9 mouse cellular contexts compared by ENCODE assay signal in the genomic region with DNA sequence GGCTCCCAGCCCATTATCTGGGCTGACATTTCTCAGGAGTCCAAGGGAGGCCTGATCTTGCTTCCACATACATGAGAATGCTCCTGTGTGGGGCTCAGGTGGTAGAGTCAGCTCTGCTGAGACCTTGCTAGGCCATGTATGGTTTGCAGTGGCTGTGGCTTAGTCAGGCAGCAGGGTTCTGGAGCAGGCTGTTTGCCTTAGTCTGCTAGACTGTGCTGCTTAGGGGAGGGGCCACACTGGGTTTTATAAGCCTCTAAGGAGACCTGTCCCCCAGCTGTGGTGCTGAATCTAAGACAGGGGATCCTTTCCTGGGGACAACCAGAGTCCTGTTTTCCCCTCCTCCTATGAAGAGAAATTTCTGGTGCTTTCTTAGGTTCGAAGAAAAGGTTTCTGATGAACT.
A peak's percentile ranks its signal among the peaks of the same experiment; 100 is the strongest.
DNase-seq lines count a peak whose midpoint lies in the region; ATAC-seq and TF ChIP-seq lines count a peak whose summit lies in the region.
"Had no signal": no experiment of that assay in that cellular context is flagged by ENCODE, and none has a peak within 500 bp of the region (broad histone marks: within the 10 kb centered on the region; RNA-seq: fewer than 3 reads in every experiment).

No protein-coding gene starts in this region.

- 81% methylated on average over 1 of the region's 1 CpGs for WGBS in forebrain, embryonic 15.5 days
- 69% methylated on average over 1 of the region's 1 CpGs for WGBS in forebrain, embryonic 11.5 days
- WGBS in lung, embryonic 16.5 days: 71% methylated on average over 1 of the region's 1 CpGs
- 53% methylated on average over 1 of the region's 1 CpGs for WGBS in lung, adult 2 months
- WGBS in limb, embryonic 12.5 days: 63% methylated on average over 1 of the region's 1 CpGs

- H3K9ac ChIP-seq in forebrain, embryonic 15.5 days (replicated peaks): no peak overlapping the region
- H3K9ac ChIP-seq in forebrain, embryonic 11.5 days (ENCODE audit: low read length): no peak overlapping the region
- no peak overlapping the region for H3K9ac ChIP-seq in lung, embryonic 16.5 days (ENCODE audit: low read length)
- no peak overlapping the region for H3K9ac ChIP-seq in limb, embryonic 12.5 days (replicated peaks)

- TF ChIP-seq CTCF in lung, adult 2 months (IDR thresholded peaks at IDR 0.05; ENCODE audit: insufficient read depth, low read length): no peak

- intact Hi-C loops in left cerebral cortex, postnatal 25 days (cut with DNase I): loop anchor here (5.0 kb wide), 1 partner anchor 180 kb away; no protein-coding TSS in a partner anchor

- H3K27me3 ChIP-seq in forebrain, embryonic 15.5 days: no peaks in the 10 kb centered on the region
- no peaks in the 10 kb centered on the region for H3K27me3 ChIP-seq in forebrain, embryonic 11.5 days (ENCODE audit: control insufficient read depth, insufficient read depth, low read length)
- H3K27me3 ChIP-seq in lung, embryonic 16.5 days (ENCODE audit: control insufficient read depth, insufficient read depth, low read depth, low read length): no peaks in the 10 kb centered on the region
- H3K27me3 ChIP-seq in limb, embryonic 12.5 days: no peaks in the 10 kb centered on the region; the same call in 1 of the 2 replicates

- H3K4me2 ChIP-seq in forebrain, embryonic 15.5 days (replicated peaks): no peak overlapping the region
- no peak overlapping the region for H3K4me2 ChIP-seq in forebrain, embryonic 11.5 days (ENCODE audit: low read depth, low read length, severe bottlenecking)
- H3K4me2 ChIP-seq in lung, embryonic 16.5 days (ENCODE audit: low read depth, low read length): no peak overlapping the region
- no peak overlapping the region for H3K4me2 ChIP-seq in limb, embryonic 12.5 days

- H3K4me3 ChIP-seq in forebrain, embryonic 15.5 days: no peak overlapping the region
- no peak overlapping the region for H3K4me3 ChIP-seq in forebrain, embryonic 11.5 days (ENCODE audit: low read depth, low read length)
- no peak overlapping the region for H3K4me3 ChIP-seq in lung, embryonic 16.5 days (ENCODE audit: low read length)
- H3K4me3 ChIP-seq in lung, adult 2 months (replicated peaks; ENCODE audit: extremely low read depth, low read depth, low read length): no peak overlapping the region
- H3K4me3 ChIP-seq in limb, embryonic 12.5 days (replicated peaks): no peak overlapping the region

- 0 out of 2 replicates have a peak, but pooled peaks have one; percentile 23 for ATAC-seq in forebrain, embryonic 15.5 days (replicated peaks)
- no peak for ATAC-seq in forebrain, embryonic 11.5 days (replicated peaks; ENCODE audit: low FRiP score)
- ATAC-seq in lung, embryonic 16.5 days (ENCODE audit: low read depth): peak; percentile 62
- peak; percentile 66; the same call in 1 of the 2 replicates for ATAC-seq in limb, embryonic 12.5 days (ENCODE audit: insufficient number of reproducible peaks, insufficient read depth, low FRiP score, low TSS enrichment, low read depth)

- TF ChIP-seq POLR2A in lung, adult 2 months (IDR thresholded peaks at IDR 0.05; ENCODE audit: borderline replicate concordance, extremely low read depth, low read depth, low read length): no peak

- no peaks in the 10 kb centered on the region for H3K9me3 ChIP-seq in forebrain, embryonic 15.5 days
- no peaks in the 10 kb centered on the region for H3K9me3 ChIP-seq in forebrain, embryonic 11.5 days (ENCODE audit: control insufficient read depth, low read length)
- no peaks in the 10 kb centered on the region for H3K9me3 ChIP-seq in lung, embryonic 16.5 days (ENCODE audit: control insufficient read depth, low read length)
- H3K9me3 ChIP-seq in limb, embryonic 12.5 days: no peaks in the 10 kb centered on the region

- H3K4me1 ChIP-seq in forebrain, embryonic 15.5 days: no peaks in the 10 kb centered on the region
- no peaks in the 10 kb centered on the region for H3K4me1 ChIP-seq in forebrain, embryonic 11.5 days (replicated peaks; ENCODE audit: control insufficient read depth, insufficient read depth, low read length)
- no peaks in the 10 kb centered on the region for H3K4me1 ChIP-seq in lung, embryonic 16.5 days (replicated peaks; ENCODE audit: control insufficient read depth, insufficient read depth, low read length)
- H3K4me1 ChIP-seq in lung, adult 2 months (ENCODE audit: control insufficient read depth, insufficient read depth, low read length): no peaks in the 10 kb centered on the region
- H3K4me1 ChIP-seq in limb, embryonic 12.5 days (replicated peaks): peaks cover 11% of the 10 kb centered on the region; the same call in 1 of the 2 replicates

- DNase-seq in forebrain, embryonic 11.5 days (ENCODE audit: low spot score): no peak
- DNase-seq in lung, adult 2 months: no peak
- peak; percentile 29 for DNase-seq in NIH3T3 (ENCODE audit: low read depth)
- no peak for DNase-seq in B cell, adult 2 months
- DNase-seq in left cerebral cortex, postnatal 25 days (ENCODE audit: low spot score in 2 of 2): no peak
- DNase-seq: cerebellum, postnatal 10 days had no signal

- no peaks in the 10 kb centered on the region for H3K36me3 ChIP-seq in forebrain, embryonic 15.5 days
- no peaks in the 10 kb centered on the region for H3K36me3 ChIP-seq in forebrain, embryonic 11.5 days (ENCODE audit: control insufficient read depth, insufficient read depth, low read length)
- H3K36me3 ChIP-seq in lung, embryonic 16.5 days (ENCODE audit: control insufficient read depth, insufficient read depth, low read length): no peaks in the 10 kb centered on the region
- no peaks in the 10 kb centered on the region for H3K36me3 ChIP-seq in limb, embryonic 12.5 days

- no peak overlapping the region for H3K27ac ChIP-seq in forebrain, embryonic 15.5 days (replicated peaks)
- no peak overlapping the region for H3K27ac ChIP-seq in forebrain, embryonic 11.5 days (ENCODE audit: low read depth, low read length)
- H3K27ac ChIP-seq in lung, embryonic 16.5 days (ENCODE audit: low read length): no peak overlapping the region
- H3K27ac ChIP-seq in limb, embryonic 12.5 days: no peak overlapping the region
